Comparison of ENCODE assay signal across 9 mouse cellular contexts in genomic region chr11:30657069-30657468, GRCm38 (mm10). TPM values are rescaled to one million over a fixed set of nuclear protein-coding genes. Genes with fewer than 3 reads are reported as not detected.
DNase-seq lines count a peak whose midpoint lies in the region; ATAC-seq lines count a peak whose summit lies in the region.
"Had no signal": no experiment of that assay in that cellular context is flagged by ENCODE, and none has a peak within 500 bp of the region (broad histone marks: within the 10 kb centered on the region; RNA-seq: fewer than 3 reads in every experiment).

No protein-coding gene starts in this region.

- H3K27me3 ChIP-seq in midbrain, embryonic 15.5 days (replicated peaks) = no peaks in the 10 kb centered on the region

- H3K4me3 ChIP-seq in midbrain, embryonic 15.5 days = no peak overlapping the region

- no peak overlapping the region for H3K9ac ChIP-seq in midbrain, embryonic 15.5 days

- H3K4me2 ChIP-seq in midbrain, embryonic 15.5 days = no peak overlapping the region

- intact Hi-C loops in heart, postnatal 10 days (cut with DNase I) = loop anchor here (2.0 to 10.0 kb wide), 3 partner anchors 292 to 515 kb away; no protein-coding TSS in a partner anchor

- no peaks in the 10 kb centered on the region for H3K36me3 ChIP-seq in midbrain, embryonic 15.5 days (replicated peaks)
- H3K36me3 ChIP-seq: G1E had no signal

- no peak overlapping the region for H3K27ac ChIP-seq in midbrain, embryonic 15.5 days

- no peaks in the 10 kb centered on the region for H3K9me3 ChIP-seq in midbrain, embryonic 15.5 days
- H3K9me3 ChIP-seq: G1E had no signal

- WGBS in midbrain, embryonic 15.5 days = 27% methylated on average over 2 of the region's 2 CpGs

- no peak for DNase-seq in frontal cortex, postnatal 25 days (ENCODE audit: low spot score in 2 of 2)
- peak; percentile 10 for DNase-seq in A20 (ENCODE audit: low read depth, low spot score)
- peak; percentile 68 for DNase-seq in heart, postnatal 10 days
- DNase-seq in kidney, postnatal 25 days = peak; percentile 37 to 54
- no peak for DNase-seq in spleen, postnatal 10 days (ENCODE audit: low spot score in 2 of 2)

- no peaks in the 10 kb centered on the region for H3K4me1 ChIP-seq in midbrain, embryonic 15.5 days

- ATAC-seq in frontal cortex, adult (ENCODE audit: low TSS enrichment) = peak; percentile 96
- ATAC-seq in cerebellum, adult (ENCODE audit: insufficient number of reproducible peaks, low FRiP score, low TSS enrichment) = peak; percentile 85
- peak; percentile 91 for ATAC-seq in midbrain, embryonic 15.5 days (replicated peaks)

RNA-seq across cellular contexts. Expression of gene Acyp2, which starts 7.7 kb away (rescaled TPM):
- total RNA-seq in heart, postnatal 10 days (2021) = 10 to 100 TPM; 49.8 to 55.1 TPM
- 16.4 and 17.5 TPM in 2 replicates for polyA plus RNA-seq in midbrain, embryonic 15.5 days (2015; fragmentation: Nextera tagmentation; extraction: Ambion mirVana)

Comparison
In these comparisons a context has a peak if more than half of its experiments do, and no peak if none do; other contexts are left out.
1. DNase-seq: peak in A20 (single experiment), heart, postnatal 10 days (2 of 2) and kidney, postnatal 25 days (2 of 2); none in frontal cortex, postnatal 25 days (0 of 2) and spleen, postnatal 10 days (0 of 2).
2. Peak in every context shown above with its lines, with median percentiles within 50 percentile points of each other: ATAC-seq.